Mouse (Mus musculus) layer of hippocampus, postnatal 25 days (tissue): ENCODE results near the gene Abhd16a. TPM values are rescaled to one million over a fixed set of nuclear protein-coding genes. Genes with fewer than 3 reads are reported as not detected.
A peak's percentile ranks its signal among the peaks of the same experiment; 100 is the strongest.

Source experiments
- DNase-seq, 2 experiments: peaks; one replicate each; pipeline ENCODE4 v3.0.0; 2022; ENCODE audit warnings: mixed read lengths in 2 of 2, low spot score in 1 of 2; ENCODE audit errors: extremely low spot score in 1 of 2
- total RNA-seq, 2 experiments: library from RNA; stranded (reverse); gene quantifications; 2 replicates each; pipeline ENCODE4 v1.2.3; 2021

Gene Abhd16a
- total RNA-seq = 10 to 100 TPM; 97.9 to 98.1 TPM

DNA sequence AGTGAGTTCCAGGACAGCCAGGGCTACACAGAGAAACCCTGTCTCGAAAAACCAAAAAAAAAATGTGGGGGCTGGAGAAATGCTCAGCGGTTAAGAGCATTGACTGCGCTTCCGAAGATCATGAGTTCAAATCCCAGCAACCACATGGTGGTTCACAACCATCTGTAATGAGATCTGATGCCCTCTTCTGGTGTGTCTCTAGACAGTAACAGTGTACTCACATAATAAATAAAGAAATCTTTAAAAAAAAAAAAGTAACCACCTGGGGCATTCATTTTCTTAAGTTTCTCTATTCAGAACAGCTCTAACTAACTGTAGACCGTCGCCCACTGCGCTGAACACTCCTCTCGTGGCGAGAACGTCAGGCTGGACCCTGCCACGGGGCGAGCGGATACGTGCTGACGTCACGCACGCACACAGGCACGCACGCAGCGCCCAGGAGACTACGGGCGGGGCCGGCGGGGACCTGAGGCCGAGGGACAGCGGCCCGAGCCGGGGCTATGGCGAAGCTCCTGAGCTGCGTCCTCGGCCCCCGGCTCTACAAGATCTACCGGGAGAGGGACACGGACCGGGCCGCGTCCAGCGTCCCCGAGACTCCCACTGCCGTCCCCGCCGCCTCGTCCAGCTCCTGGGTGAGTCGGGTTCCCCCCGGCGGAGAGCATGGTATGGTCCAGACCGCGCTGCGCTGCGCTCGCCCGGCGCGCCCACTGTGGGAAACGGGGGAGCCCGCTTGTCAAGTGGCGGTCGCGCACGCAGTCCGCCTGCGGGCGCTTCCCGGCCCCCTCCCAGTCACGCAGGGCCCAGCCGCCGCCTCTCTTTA, at the start of gene Abhd16a:
TSS of gene Abhd16a (plus strand) at position 439 of the 820 bp plus-strand sequence.
- peak; percentile 86 to 94 for DNase-seq

DNA sequence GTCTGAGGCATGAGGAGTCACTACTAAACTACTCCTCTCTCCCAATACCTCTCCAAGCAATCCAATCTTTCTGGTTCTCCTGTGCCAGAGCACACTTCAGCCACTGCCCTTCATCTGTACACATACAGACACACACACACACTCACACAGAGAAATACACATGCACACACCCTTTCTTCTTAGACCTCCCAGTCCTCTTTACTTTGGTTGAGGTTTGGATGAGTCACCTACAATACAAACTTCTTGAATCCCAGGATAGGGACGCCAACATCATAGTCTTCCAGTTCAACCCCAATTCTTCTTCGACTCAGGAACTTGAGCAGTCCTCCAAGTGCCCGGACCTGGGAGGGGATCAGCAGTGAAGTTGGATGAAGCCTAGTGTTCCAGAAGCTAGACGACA, 45.3 kb upstream of the Abhd16a start:
- no peak for DNase-seq

DNA sequence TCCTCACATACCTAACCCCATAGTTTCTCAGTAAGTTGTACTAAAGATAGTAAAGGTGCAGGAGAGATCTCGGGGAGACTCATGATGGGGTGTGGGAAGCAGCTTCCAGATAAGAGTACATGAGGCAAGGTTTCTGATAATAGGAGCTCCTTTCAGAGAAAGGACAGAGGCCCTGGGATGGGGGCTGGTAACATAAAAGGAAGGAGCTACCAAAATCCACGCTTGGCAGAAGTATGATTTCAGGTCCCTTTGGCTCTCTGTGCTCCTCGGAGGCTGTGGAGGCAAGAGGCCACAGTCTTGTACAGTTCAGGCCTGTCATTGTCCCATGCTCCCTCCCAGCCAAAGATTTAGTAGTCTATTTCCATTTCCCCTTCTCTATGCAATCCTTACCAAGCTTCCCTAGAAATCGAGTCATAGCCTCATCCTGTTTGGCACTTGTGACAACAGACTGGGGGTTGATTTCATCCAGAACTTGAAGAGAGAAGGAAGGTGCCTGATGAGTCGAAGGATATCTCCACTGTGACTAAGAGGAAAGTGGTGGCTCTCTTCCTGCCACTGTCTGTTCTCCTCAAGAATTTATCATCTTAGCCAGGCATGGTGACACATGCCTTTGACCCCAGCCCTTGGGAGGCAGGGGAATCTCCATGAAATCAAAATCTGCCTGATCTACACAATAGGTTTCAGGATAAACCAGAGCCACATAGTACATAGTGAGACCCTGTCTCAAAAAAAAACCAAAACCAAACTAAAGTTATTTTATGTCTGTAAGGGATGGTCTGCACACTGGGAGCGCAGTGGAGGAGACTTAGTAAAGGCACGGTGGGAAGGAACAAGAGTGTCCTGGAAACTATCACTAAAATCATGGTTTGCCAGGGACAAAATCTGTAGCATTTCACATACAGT, 43.9 kb upstream of the Abhd16a start:
- no peak for DNase-seq

DNA sequence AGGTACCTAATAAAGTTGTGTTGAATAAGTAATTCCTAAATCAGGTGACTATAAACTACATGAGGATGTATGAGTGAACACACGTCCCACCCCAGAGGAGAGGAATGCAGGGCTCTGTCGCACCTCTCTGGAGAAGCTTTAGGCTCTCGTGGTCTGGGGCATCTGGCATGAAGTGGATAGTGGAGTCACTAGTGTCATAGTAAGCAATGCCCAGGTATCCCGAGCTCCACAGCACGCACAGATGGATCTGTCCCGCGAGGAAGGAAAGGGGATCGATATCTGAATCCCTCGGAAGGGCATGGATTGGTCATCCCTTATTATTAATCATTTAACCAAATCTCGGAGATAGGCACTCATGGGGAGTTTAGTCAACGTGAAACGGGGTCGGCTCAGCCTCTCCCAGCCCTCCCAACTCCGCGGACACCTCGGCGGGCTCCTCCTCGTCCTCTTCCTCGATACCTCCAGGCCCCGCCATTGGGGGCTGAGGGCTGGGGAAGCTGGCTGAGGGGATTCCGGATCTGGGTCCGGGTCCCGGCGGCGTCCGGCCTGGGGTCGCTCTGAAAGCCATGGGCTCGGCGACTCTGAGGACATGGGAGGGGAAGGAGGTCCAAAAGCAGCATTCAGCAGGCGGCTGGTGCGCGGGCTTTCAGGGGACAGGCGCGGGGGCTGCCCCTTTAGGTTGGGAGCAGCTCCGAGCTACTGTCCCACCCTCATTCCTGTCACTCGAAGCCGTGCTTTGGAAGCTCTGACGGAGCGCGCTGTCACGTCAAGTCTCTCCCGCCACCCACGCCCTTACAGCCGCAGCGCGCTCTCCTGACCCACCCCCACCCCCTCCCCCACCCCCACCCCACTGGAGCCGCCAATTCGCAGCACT, 43.0 kb upstream of the Abhd16a start:
- no peak for DNase-seq

DNA sequence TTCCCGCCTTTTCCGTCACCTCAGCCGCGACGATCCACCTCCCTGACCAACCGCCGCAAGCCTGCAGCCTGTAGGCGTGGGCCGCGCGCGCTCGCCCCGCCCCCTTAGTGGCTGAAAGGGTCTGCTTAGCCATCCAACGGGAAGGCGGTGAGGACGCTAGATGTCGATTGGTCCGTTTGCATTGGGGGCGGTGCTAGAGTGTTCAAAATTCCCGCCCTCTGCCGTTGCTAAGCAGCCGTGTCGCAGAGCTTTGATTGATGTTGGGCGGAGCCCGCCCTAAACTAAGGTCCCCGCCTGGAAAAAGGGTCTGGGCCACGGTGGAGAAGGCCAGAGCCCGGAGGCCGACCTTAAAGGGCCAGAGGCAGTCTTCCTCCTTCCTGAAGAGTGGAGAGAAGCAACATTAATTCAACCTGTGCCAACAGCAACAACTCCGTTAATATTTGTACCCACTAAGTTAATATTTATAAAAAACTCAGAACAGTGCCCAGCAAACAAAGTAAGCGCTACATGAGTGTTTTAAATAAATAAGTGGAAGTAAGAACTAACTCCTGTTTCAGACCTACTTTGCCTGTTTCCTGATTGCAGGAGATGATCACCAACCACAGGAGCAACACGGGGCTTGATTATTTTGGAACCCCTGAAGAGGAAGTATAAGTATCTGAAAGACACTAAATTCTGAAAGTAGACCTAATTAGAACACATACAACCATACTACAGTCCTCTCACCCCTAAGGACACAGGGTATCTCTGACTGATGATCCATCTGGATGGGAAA, 42.2 kb upstream of the Abhd16a start, which contains the start of gene Msh5:
TSS of gene Msh5 (minus strand) at position 65 of the 775 bp plus-strand sequence.
- DNase-seq = peak; percentile 69 to 84

DNA sequence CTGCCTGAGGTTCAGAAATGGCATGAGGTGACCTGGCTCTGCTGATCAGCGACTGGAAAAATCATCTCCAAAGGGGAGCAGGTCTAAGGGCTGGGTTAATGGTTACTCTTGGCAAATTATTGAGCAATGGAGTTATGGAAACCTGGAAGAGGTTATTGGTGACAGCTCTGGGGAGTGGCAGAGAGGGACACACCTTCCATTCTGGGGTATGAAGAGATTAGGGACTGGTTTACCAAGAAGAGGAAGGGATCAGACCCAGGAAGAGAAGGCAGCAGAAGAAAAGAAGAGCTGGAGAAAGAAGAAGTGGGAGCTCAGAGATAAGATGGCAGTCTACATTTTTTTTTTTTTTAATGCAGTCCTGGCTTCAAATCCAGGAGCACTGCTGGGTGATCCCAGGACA, 41.4 kb upstream of the Abhd16a start:
- DNase-seq = no peak

DNA sequence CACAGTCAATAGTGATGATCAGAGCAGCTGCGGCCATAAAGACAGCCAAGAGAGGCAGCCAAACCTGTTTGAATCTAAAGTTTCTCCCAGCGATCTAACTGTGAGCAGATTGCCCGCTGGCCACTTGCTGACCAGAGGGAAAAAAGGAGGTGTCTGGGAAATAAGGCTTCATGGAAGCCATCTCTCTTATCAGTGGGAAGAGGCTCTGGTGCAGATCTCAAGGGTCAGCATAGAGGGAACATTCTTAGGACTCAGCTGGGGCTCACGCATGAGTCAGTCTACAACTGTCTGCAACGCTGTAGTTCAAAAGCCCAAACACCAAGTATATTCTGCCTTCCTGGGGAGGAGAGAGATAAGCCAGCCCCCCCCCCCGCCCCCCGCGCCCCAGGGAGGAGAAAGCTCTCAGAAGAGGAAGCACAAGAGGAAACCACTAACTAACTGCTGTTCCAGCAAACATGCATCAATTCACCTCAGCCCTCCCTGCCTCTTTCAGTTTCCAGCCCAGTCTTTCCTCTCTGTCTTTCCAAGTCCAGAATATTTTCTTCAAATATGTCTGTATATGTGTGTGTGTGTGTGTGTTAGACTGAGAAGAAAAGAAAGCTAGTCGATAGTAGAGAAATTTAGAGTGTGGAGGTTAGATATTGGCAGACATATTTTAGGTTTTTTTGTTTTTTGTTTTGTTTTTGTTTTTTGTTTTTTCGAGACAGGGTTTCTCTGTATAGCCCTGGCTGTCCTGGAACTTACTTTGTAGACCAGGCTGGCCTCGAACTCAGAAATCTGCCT, 40.7 kb upstream of the Abhd16a start:
- no peak for DNase-seq

DNA sequence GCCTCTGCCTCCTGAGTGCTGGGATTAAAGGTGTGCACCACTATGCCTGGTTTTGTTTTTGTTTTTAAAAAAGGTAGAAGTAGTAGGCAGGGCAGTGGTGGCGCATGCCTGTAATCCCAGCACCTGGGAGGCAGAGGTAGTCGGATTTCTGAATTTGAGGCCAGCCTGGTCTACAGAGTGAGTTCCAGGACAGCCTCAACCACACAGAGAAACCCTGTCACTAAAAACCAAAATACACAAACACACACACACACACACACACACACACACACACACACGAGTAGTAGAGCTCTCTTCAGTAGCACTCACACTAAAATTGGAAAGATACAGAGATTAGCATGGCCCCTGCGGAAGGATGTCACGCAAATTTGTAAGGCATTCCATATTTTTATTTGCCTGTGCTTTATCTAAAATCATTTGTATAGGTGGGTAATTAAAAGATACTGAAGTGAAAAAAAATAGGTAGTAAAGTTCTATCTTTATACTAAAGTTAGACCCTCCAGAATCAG, 40.1 kb upstream of the Abhd16a start:
- DNase-seq = no peak

DNA sequence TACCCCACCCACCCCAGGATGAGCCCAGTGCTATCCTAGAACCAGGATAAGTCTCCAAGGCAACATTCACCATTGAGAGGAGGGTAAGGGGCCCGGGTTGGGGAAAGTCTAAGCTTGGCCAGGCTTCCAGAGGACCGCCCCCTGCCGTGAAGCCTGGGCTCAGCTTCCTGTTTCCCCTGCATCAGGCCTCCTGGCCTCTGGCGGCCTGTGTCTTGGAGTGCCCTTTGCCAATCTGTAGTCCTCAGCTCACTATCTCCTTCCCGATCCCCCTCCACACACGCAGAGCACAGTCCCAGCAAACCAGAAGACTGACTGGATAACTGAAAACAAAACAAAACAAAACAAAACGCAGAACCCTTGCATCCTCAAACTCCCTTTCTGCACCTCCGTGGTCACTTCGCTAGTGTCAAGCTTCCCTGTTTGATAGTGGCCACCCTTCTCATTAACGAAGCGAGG, 39.5 kb upstream of the Abhd16a start, which contains the start of gene Clic1:
TSS of gene Clic1 (plus strand) at position 406 of the 456 bp plus-strand sequence.
- no peak for DNase-seq

DNA sequence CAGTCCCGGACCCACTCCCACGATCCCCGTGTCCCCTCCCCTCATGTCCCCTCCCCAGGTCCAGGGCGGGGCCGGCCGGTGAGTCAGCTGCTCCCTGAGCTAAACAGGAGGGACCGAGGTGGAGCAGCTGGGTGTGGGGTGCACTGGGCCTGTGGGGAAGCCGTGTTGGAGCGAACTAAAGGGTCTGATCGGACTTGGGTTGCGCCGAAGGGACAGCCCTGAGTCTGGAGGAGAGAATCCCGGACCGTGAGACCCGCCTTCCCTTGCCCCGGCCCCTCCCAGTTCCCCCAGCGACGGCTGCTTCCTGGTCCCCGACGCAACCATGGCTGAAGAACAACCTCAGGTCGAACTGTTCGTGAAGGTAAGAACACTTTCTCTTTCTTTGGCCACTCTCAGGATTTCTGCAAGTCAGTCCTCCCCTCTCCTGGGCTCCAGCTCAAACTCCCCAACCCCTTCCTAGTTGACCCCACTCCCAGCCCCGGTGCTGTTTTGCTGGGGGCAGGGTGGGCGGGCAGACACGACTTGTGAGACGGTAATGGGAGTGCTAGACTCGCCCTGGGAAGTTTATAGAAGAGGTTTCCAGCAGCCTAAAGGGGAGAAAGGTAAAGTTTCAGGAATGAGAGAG, 38.8 kb upstream of the Abhd16a start:
- no peak for DNase-seq

DNA sequence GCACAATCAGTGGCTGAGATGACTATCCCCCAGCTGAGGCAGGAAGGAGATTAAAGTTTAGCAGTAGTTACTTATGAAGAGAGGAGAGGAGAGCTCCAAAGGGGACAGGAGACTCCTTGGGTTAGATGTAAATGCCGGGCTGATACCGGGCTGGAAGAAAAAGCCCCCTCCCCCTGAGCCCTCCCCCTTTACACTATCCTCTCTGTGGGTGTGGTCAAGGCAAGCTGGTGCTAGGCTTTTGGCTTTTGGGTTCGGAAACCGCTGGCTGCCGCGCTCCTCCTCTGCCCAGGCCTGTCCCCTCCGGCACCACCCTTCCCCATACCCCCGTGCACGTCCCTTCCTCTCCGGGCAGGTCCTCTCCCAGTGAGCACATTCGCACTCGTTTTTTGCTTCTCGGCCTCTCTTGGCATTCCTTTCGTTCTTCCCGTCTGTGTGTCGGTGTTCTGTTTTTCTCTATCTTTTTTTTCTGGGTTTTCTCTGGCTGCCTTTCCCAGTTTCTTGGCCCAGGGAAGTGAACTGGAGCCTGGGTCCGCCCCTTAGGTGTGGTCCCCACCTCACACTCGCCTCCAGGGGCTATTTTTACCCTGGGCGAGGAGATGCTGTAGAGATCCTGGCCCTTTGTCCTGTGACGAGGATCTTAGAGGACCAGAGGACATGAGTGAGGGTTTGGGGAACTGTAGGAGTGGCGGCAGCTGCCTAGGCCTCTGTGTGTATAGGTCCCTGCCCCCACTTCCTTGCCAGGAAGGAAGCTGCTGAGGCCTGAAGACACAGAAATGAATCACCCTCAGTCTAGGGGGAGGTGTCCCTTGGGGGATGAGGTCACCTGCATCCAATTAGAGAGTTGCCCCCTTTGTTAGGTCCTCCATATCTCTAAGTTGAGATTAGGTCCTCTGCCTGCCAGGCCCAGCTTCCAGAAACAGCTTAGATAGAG, 37.6 kb upstream of the Abhd16a start:
- DNase-seq = no peak

DNA sequence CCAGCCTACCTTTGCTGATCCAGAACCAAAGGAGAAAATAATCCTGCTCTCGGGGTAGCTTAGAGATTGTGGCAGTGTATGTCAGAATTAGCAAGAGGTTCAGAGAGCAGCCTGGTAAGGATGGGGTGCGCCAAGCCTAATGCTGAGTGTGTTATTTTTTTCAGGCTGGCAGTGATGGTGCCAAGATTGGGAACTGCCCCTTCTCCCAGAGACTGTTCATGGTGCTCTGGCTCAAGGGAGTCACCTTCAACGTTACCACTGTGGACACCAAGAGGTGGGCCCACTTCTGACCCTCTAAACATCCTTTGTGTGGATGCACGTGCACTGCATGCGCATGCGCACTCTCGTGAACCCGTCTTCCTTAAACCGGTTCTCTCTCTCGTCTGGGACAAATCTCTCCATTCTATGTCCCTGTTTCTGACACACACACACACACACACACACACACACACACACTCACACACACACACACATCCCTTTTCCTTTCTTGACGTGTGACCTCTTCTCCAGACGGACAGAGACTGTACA, 36.7 kb upstream of the Abhd16a start:
- no peak for DNase-seq

DNA sequence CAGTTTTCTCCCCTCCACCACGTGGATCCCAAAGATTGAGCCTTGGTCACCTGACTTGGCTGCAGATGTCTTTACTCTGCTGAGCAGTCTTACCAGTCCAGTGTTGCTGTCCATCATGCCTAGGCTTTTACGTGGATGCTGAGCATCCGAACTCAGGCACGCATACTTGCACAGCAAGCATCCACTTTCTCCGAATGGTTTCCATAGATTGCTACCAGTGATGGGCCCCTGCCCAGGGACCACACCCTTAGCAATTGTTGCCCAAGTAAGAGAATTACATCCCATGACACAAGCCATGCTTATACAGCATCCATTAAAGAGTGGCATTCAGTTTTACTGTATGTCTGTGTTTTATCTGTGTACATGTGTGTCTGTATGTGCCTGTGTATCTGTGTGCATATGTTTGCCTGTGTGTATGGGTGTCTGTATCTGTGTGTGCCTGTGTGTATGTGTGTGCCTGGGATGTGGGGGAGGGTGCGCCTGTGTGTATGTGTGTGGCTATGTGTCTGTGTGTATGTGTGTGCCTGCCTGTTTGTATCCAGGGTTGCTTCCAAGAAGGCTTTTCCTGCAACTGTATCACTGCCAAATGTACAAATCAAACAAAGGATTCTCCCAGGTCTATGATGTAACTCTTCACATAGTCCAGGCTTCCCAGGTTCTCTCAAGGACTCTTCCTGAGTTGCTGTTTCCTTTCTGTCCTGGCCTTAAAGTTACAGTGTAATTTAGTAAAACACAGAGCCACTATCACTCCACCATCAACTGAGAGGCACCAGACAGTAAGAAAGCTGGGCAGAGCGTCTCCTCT, 33.2 kb upstream of the Abhd16a start:
- no peak for DNase-seq

DNA sequence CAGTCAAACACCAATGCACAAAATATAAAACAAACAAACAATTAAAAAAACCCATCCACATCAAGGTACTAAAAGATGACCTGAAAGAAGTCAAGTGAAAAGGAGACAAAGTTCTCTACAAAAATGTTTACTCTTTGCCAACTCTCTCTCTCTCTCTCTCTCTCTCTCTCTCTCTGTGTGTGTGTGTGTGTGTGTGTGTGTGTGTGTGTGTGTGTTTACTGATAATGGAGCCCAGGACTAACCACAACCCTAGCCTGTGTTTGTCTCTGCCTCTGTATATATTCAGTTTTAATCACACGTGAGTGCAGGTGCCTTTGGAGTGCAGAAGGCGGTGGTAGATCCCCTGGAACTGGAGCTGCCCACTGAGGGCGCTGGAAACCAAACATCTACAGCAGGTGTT, 32.0 kb upstream of the Abhd16a start:
- no peak for DNase-seq

DNA sequence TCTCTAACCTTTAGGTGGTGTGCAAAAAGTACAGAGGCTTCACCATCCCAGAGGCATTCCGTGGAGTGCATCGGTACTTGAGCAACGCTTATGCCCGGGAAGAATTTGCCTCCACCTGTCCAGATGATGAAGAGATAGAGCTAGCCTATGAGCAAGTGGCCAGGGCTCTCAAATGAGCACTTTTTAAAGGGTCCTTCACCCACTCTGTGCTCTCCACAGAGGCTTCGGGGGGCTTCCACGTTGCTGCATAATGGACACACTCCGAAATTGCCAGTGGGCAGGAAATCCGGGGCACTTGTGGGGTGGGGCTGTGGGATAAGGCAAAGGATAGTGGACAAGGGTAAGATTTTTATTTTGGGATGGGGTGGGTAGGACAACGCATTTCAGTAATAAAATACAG, 30.7 kb upstream of the Abhd16a start:
- DNase-seq = no peak
